Mouse (Mus musculus): ENCODE measurements around the gene Dok3.

DNA sequence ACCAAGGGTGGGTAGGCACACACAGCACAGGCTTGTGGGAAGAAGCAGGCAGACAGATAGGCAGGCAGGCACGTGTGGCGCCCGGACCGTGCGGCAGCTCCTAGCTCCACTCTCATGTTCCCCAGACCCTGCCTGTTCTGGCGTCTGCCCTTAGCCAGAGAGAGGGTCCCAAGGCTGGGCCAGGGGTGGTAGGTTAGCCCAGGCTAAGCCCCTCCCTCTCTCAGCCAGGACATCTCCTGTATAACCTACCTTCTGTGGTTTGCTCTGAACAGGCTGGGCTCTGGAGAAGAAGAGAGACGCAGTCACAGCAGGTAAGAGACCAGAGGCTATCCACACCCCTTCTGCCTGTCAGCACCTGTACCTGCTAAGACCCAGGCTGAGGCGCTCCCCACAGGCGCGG, 20.6 kb downstream of the Dok3 start:
- TF ChIP-seq POLR2A (IDR thresholded peaks at IDR 0.05; ENCODE audit: insufficient read depth, low read depth, low read length) = no peak
- TF ChIP-seq CTCF (IDR thresholded peaks at IDR 0.05; ENCODE audit: insufficient read depth, low read depth, low read length) = no peak
